Mouse (Mus musculus) left cerebral cortex, adult 11 months (tissue): Measurements from ENCODE around the gene Itpr1.

Source experiments
- DNase-seq: peaks from one replicate; pipeline ENCODE4 v3.0.0; 2022; ENCODE audit warnings: low spot score

The Itpr1 gene

DNA sequence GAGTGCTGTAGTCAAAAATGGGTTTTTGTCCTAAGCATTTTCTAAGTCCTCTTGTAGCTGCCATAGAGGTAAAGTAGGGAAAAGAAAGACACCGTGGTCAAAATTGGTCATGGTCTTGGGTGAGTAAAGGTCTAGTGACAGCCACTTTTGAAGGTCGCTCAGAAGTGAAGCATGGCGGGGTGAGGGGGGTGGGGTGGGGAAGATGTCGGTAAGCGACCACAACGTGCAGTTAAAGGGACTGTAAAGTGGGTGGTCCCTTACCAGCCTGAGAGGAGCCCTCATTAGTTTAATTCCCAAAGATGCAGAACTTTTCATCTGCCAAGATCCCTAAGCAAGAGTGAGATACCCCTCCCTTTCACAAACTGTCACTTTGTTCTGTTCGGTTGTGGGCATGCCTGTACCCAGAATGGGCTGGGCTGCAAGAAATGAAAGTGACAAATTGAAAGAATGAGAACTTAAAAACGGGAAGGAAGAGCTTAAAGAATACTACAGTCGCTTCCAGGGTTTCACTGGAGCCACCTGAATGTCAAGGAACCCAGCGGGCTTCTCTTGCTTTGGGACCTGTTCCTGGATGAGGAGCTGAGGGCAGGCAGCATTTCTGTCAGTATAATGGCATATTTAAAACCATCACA, 1.5 kb downstream of the Itpr1 start:
- no peak for DNase-seq

DNA sequence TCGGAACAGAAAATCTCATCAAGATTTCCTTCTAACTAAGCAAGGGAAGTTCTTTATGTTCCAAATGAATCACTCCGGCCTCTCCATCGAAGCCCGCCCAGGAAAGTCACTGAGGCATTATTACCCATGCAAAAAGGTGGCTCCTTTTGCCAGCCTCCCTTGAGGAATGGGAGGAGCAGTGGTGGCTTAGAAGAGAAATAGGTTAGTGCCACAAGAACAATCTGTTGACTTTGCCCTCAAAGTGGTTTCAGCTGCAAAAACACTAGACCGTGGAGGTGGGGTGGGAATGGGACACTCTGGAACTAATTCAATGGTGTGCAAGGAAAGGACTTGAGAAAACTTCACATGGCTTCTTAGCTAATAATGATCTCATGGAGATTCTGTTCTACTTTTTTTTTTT, 3.2 kb downstream of the Itpr1 start:
- no peak for DNase-seq

DNA sequence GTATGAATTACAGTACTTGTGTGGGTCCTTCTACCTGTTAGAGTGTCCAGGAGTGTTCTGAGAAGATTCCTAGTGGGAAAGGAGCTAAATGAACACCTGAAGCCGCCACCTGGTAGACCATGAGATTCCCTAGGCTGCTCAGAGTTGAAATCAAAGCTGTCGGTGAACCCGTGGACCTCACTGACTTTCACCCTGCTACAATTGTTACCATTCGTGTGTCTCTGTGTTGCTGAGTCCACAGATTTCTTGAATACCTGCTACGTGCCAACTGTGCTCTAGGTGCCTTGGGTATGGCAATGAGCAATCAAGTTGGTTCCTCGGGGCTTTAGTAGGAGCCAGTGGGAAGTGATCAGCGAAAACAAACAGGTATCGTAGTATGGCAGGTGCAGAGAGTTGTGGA, 3.9 kb downstream of the Itpr1 start:
- DNase-seq = no peak

DNA sequence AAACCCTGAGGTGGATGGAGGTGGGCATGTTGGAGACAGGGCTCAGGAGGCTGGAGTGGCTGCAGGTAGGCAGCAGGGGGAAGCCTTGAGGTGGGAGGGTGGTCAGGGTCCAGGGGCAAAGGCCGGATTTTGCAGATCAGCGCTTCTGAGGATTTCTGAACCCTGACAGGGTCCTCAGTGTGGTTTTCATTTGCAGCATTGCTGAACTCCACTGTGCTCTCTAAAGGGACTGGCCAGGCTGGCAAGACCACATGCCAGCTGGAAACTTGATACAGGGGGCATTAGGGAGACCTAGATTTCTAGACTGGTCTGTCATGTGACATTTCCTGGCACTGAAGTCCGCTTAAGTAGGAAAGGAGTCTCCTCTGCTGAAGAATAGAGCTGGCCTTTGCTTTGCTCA, 5.1 kb downstream of the Itpr1 start:
- no peak for DNase-seq

DNA sequence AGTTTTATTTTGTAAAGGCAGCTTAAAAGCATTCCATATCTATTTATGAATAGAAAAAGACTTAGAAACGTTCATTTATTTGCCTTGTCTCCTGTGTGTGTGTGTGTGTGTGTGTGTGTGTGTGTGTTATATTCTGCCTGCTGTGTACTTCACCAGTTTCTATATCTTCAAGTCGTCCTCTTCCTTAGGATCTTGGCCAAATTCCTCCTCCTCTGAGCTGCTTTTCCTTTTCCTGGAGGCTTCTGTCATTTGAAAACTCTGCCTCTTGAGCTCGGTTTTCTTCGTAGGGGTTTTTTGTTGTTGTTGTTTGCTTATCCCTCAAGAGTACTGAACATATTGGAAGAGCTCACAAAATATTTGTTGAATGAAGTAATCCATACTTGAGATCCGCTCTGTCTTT, 9.5 kb downstream of the Itpr1 start:
- no peak for DNase-seq

DNA sequence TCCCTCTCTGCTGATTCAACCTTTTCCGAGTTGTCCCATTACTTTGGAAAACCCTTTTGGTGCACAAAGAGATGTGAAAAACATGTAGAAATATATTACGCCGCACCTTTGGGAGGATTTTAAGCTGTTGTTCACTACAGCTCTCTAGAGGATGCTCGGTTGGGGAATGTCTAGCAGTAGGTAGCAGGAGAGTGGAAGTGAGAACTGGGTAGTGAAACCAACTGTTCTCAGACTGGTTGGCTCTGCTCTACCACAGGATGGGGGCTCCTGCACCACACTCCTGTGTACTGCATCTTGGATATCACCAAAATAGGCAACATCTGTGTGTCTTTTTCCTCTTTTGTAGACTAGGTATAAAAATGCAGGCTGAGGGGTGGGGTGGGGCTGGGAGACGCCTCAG, 10.0 kb downstream of the Itpr1 start:
- no peak for DNase-seq

DNA sequence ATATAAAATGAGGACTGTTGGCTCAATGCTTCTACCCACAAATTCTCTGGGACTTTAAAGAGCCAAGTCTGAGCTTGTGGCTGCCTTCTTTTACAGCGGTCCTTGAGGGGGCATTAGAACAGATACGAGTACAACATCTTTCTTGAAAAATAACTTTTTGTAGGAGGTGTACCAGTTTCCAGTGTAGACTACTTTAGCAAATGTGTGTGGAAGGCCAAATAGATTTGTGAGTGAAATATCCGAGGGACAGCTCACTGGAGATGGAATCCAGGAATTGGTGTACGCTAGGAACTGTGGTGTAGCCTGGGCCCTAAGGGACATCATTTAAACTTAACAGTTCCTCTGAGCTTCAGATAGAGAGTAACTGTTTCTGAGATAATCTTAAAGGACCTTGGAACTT, 11.5 kb downstream of the Itpr1 start:
- no peak for DNase-seq

DNA sequence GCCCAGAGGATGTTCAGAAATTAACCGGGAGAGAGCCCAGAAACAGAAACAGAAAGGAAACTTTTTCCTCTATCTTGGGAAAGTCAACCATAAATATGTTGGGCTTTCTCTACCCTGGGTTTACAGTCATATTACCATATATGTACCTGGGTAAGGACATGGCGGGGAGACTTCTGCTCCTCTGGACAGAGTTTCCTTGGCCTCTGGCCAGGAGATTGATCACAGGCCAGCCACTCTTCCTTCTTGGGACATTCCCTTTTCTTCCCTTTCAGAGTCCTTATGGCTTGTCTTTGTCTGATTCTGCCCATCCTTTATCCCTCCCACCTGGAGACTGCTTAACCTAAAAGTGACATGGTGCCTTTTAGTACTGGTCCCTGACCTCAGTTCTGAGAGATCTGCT, 12.1 kb downstream of the Itpr1 start:
- no peak for DNase-seq

DNA sequence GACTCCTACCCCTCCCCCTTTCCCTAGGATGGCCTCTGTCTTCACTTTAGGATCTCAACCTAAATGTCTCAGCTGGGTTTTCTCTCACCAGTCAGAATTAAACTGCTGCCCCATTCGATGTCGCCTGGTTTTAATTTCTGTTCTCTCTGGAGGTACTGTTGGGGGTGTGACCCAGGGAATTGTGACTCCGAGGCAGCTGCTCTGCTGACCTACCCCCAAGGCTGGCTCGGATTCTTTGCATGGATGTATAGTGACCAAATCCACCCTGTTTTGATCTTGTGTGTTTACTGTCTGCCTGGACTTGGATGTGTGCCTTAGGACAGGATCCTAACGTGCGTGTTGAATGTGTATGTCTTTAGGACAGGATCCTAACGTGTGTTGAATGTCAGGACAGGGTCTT, 13.3 kb downstream of the Itpr1 start:
- DNase-seq = no peak

DNA sequence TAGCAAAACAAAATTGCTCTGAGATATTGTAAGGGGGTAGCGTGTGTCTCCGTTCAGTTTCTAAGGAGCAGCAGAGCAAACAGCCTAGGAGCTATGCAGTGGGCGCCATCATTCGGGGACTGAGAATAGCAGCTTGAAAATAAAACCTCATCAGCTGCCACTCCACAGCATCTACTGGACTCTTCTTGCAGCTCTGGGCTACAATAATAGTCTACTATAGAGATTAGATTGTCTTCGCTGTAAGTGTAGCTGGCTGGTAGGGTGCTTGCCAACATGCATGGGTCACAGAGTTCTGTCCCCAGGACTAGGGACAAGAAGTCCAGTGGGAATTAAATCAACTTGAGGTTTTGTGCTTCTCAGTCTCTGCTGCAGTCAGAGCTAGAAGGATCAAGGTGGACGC, 14.6 kb downstream of the Itpr1 start:
- no peak for DNase-seq

DNA sequence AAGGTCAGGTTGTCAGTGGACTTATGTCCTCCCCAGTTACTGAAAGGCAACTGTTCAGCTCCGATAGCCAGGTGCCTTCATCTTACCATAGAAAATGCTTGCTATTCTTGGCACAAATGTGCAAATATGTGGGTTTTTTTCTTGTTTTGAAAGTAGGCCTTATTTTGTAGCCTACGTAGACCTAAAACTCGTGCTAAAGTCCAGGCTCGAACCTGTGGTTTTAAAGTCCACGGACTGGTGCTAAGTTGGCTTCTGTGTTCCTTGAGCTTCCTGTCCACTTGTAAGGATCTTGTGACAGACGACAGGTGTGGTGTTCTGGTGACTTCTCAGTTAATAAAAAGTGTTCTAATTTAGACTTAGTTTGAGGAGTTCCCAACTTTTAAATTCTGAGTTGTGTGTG, 15.2 kb downstream of the Itpr1 start:
- no peak for DNase-seq

DNA sequence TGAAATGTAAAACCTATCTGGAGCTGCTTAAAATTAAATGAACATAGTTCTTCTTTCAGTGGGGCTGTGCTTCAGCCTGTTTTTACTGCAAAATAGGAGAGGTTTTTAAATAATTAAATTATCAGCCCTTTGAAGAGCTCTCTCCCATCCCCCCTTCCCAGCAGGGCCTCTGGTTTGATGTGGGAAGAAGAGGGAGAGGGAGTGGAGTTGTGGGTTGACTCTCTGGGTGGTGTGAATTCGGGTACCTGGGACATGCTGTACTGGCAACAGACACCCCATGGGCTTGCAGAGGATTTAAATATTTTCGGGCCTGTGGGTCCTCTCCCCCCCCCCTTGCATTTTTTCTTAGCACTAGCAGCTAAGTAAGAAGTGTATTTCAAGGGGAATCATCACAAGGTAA, 15.7 kb downstream of the Itpr1 start:
- no peak for DNase-seq

DNA sequence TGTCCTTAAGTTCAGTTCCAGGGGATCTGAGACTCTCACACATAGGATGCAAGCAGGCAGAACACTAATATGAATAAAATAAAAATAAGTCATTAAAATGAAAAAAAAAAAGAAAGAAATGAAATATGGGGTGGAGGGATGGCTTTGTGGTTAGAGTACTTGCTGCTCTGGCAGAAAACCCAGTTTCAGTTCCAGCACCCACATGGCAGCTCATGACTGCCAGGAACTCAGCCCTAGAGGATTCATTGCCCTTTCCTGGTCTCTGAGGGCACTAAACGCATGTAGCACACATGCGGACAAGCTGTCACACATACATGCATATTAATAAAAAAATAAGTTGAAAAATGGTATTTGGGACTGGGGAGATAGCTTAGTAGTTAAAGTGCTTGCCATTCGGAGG, 17.7 kb downstream of the Itpr1 start:
- DNase-seq = no peak

DNA sequence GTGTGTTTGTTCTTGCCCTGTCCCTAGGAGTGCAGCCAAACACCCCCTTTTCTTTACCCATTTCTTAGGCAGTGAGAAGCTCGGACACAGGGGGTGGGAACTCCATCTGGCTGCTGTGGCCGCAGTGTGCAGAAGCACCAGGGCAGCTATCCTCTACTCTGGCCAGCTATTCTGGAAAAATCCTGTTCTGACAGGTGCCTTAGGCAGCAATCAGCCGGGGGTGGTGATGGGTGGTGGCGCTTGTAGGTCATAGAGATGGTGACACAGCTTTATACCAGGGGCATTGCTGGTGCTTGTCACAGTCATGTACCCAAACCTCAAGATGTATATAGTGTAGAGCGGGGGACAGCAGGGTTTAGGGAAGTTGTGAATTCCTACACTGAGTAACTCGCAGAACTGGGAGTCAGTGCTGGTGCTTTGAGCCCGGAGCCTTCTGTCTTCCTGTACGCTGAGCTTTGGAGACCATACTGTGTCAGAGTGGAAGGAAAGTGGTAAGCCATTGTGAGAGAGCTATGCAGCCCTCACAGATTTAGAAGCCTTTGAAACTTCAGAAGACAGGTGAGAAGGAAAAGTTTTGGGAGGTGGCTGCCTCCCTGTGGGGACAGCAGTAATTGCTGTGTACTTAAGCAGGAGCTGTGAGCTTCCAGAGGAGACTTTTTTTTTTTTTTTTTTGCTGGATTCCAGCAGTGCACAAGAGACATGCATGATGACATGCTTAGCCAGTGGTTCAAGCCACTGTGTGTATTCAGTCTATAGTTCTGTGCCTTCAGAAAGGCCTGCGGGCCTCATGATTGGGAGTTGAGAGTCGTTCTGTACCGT, 19.2 kb downstream of the Itpr1 start:
- no peak for DNase-seq

DNA sequence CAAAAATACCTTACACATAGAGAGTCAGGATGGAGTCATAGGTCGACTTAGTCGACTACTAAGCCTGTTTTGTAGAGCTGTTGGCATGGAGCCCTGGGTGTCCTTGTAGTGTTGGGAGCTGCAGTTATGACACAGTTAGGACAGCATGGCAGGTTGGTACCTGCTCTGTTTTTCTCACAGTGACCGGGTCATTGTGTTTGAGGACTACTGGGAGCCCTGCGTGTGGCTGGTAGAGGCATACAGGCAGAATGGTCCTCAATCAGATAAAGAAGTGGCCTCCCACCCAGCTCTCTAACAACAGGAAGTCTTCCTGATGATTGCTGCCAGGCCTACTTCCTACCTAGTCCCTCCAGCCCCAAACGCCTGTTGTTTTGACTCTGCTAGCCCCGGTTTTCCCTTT, 20.2 kb downstream of the Itpr1 start:
- no peak for DNase-seq

DNA sequence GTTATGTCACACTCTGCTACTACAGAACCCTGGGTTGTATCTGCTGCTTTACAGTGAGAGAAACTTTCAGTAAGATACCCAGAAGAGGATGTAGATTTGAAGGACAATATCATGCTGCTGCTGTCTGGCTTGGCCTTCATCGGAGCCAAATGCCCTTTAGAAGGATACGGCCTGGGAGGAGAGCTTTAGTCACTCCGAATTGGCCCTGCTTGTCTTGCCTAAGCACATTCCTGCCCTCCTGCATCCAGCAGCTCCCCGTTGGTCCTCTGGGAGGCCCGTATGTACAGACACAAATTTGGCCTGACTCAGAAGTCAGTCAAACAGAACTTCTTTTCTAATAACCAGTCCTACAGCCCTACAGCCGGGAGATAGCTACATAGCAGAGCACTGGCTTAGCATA, 21.6 kb downstream of the Itpr1 start:
- no peak for DNase-seq

DNA sequence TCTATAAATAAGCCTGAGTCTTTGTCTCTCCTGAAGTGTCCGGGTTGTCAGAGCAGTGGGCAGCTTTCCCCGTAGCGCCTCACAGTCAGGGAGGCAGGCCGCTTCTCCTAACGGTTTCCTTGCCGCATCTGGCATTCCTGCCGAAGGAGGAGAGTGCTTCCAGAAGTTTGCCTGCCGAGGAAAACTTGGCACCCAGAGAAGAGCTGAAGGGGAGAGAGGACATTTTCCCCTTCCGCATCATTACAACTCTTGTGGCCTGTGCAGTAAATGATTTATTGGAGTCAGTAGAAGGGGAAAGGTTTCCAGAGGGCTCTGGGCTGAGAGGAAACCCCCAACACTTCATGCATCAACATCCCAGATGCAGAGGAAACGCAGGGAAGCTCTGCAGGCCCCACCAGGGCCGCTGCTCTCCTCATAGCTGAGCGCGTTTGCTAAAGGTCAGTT, 22.8 kb downstream of the Itpr1 start:
- DNase-seq = no peak

DNA sequence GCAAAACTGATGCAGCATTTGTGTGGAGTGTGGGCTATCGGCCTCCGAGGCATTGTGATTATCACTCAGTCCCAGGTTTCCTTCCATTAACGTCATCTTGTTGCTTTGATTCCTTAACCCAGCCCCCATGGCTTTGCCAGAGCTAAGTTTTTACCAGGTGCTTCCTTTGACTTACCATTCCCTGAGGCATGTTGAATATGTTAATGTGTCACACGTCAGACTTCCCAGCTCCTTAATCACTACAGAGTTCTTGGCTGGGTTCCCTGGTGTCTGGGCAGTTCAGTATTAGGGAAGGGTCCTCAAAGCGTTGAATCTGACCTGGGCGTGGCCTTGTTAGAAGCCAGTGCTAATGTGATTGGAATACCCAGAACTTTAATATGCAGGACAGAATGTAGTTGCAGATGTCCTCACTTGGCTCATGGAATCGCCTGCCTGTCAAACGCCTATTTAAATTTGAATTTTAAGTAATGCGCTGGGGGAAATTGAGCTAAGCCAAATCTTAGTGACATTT, 23.6 kb downstream of the Itpr1 start:
- DNase-seq = no peak

DNA sequence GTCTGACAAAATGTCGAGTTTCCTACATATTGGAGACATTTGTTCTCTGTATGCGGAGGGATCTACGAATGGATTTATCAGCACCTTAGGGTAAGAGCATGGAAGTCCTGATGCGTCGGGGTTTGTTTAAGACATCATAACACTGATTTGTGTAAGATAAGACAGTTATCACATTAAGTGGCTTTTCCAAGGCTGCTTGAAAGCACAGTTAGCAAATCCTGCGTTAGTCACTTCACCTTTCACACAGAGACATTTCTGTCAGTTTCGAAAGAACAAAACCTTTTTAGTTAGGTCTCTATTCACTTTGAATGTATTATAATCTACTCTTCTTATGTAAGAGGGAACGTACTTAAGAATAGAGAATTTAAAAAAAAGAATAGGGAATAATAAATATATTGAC, 24.1 kb downstream of the Itpr1 start:
- no peak for DNase-seq

DNA sequence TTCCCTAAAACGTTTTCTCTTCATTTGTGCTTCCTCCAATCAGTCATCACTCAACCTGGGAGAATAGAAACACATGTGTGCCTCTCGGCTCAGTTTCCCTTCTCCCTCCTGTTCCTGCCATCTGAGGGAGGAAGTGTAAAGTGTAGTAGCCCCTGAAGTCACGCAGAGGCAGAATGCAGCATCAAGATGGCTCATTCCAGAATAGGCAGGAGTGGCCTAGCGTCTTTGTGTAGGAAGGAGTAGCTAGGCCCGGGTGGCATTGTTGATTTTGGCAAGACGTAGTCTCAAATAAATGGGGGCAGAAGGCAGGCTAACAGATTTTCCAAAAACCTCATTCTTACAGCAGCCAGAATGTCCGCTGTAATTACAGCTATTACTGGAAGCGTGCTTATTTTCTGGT, 24.7 kb downstream of the Itpr1 start:
- DNase-seq = no peak

DNA sequence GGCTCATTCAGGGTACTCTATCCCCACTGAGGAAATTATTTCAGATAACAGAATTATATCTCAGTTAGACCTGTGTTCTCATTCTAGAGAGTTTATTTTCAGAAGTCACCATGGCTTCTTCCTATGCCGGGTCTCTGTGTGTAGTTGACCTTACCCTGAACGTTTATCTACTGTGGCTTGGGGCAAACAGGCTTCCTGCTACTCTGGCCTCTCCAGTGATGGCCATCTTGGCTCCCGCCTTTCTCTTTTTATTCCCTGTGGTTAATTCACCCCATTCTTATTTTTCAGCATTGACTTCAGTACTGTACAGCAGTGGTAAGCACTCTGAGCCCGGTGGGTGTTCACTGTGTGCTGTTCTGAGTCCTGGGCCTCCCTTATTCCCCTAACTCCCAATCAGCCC, 25.1 kb downstream of the Itpr1 start:
- DNase-seq = no peak

DNA sequence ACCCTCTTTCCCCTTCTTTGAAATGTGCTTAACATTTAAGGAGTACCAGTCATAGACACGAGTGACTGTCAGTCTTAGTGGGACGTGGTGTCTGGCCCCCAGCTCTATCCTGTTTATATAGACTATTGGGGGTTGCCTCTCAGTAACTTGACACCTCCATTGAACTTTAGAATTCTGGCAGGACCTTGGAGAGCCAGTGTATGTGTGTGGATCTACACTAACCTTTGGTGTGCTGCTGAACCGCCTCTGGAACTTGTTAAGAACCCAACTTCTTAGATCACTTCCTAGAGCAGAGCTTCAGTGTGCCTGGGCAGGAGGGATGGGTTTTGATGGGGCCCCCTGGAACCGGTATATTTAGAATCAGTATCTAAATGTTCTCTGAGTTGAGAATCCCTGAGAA, 26.2 kb downstream of the Itpr1 start:
- DNase-seq = no peak

DNA sequence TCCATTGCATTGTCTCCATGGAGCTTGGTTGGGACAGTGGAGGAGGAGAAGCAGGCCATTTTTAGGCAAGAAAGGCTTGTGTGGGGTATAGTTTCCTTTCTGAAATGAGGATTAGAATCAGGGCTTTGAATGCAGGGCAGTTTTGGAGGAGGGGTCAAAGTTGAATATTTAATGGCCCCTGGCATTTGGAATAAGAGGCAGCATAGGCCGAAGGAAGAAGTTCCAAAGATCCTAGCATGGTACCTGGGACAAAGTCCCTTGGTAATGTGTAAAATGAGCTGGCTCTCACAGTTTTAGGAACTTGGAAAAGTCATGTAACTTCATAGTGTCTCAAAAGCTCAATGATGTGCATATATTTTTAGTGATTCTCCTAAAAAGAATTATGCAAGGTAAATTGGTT, 27.1 kb downstream of the Itpr1 start:
- DNase-seq = no peak

DNA sequence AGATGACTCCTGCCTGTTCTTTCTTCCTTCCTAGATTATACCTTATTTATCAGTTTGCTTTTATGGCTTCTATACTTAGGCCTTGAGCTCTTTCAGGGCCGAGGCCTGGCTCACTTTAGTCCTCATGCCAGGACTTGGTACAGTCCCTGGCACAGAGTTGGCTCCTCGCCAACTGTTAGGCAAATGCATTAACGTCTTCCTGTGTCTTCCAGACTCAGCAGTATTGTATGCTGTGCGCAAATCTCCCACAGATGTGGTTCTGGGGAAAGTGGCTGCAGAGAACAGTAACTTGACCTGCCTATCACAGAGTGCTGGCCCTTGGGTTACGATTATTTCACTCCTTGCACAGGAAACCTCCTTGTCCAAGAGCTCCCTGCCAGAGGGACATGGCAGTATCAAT, 27.9 kb downstream of the Itpr1 start:
- DNase-seq = no peak
